Mouse (Mus musculus) erythroblast, embryonic 14.5 days (primary cell): ENCODE results near the gene H2-Eb1.

ENCODE experiments used
- GATA1 ChIP-seq: IDR thresholded peaks from 2 replicates; pipeline ENCODE4 v1.6.1; 2012; ENCODE audit warnings: low read length, inconsistent platforms, mixed read lengths
- TAL1 ChIP-seq: IDR thresholded peaks from 3 replicates; pipeline ENCODE4 v1.6.1; 2012; ENCODE audit warnings: low read length, inconsistent platforms, mixed read lengths

DNA sequence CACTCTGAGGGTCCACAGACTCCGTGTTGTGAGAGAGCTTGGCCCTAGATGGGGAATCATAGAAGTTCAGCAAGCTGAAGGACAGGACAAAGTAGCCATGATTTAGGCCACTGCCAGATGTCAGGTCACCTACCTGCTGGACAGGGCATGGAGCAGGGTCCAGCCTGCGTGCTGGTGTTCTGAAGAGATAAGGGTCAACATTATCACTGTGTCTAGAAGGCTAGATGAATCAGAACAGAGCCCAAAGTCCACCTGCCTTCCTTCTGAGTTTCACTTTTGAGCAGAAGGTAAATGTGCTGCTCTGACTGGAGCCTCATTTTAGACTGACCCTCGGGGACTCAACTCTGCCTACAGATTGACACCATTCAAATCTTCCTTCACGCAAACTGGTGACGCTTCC, 48.9 kb downstream of the H2-Eb1 start, which contains the start of gene Btnl2:
- no peak for TF ChIP-seq GATA1
- no peak for TF ChIP-seq TAL1
